Mouse (Mus musculus) erythroblast, embryonic 14.5 days (primary cell): ENCODE data around the gene Ganc.

Source experiments
- GATA1 ChIP-seq: IDR thresholded peaks from 2 replicates; pipeline ENCODE4 v1.6.1; 2012; ENCODE audit warnings: low read length, inconsistent platforms, mixed read lengths
- TAL1 ChIP-seq: IDR thresholded peaks from 3 replicates; pipeline ENCODE4 v1.6.1; 2012; ENCODE audit warnings: low read length, inconsistent platforms, mixed read lengths

GRCm38 (mm10) chr2:120501136-120501918, 97.6 kb downstream of the Ganc start:
- no peak for TF ChIP-seq GATA1
- TF ChIP-seq TAL1, result no peak
